In genomic region chr3:105877919-105878318, GRCm38 (mm10) we compare ENCODE assay signal across 22 mouse cellular contexts. TPM values are rescaled to one million over a fixed set of nuclear protein-coding genes. Genes with fewer than 3 reads are reported as not detected.
A peak's percentile ranks its signal among the peaks of the same experiment; 100 is the strongest.
DNase-seq lines count a peak whose midpoint lies in the region; ATAC-seq and TF ChIP-seq lines count a peak whose summit lies in the region.
"Had no signal": no experiment of that assay in that cellular context is flagged by ENCODE, and none has a peak within 500 bp of the region (broad histone marks: within the 10 kb centered on the region; RNA-seq: fewer than 3 reads in every experiment).

No protein-coding gene starts in this region.

- H3K4me2 ChIP-seq in forebrain, postnatal 0 days (ENCODE audit: low read depth) = no peak overlapping the region
- H3K4me2 ChIP-seq: forebrain, embryonic 13.5 days; midbrain, embryonic 13.5 days had no signal

- H3K36me3 ChIP-seq in heart, embryonic 10.5 days = no peaks in the 10 kb centered on the region
- H3K36me3 ChIP-seq in limb, embryonic 10.5 days = no peaks in the 10 kb centered on the region
- H3K36me3 ChIP-seq in macrophage (ENCODE audit: inconsistent target) = no peaks in the 10 kb centered on the region
- H3K36me3 ChIP-seq in forebrain, postnatal 0 days (ENCODE audit: insufficient read depth) = no peaks in the 10 kb centered on the region
- H3K36me3 ChIP-seq: midbrain, embryonic 13.5 days had no signal

- no peak for TF ChIP-seq POLR2A in bone marrow macrophage, adult 2 months (IDR thresholded peaks at IDR 0.05; ENCODE audit: borderline replicate concordance, low read depth, low read length)

- H3K27ac ChIP-seq in heart, embryonic 10.5 days = no peak overlapping the region
- peak overlapping the region; percentile 91 for H3K27ac ChIP-seq in bone marrow macrophage, adult 2 months (ENCODE audit: insufficient read depth, low read depth, low read length)
- no peak overlapping the region for H3K27ac ChIP-seq in limb, embryonic 10.5 days
- H3K27ac ChIP-seq in macrophage = peak overlapping the region; percentile 71
- H3K27ac ChIP-seq in forebrain, postnatal 0 days (ENCODE audit: low read depth, low read length) = no peak overlapping the region
- H3K27ac ChIP-seq: forebrain, embryonic 13.5 days; hindbrain, postnatal 0 days; liver, embryonic 14.5 days; midbrain, embryonic 13.5 days had no signal

- no peak overlapping the region for H3K9ac ChIP-seq in forebrain, postnatal 0 days
- H3K9ac ChIP-seq: forebrain, embryonic 13.5 days; liver, embryonic 14.5 days; midbrain, embryonic 13.5 days had no signal

- peak; percentile 57 for DNase-seq in heart, embryonic 10.5 days (ENCODE audit: low spot score)
- DNase-seq in heart, postnatal 14 days = no peak
- DNase-seq in limb, embryonic 10.5 days (ENCODE audit: low spot score) = peak; percentile 23
- no peak for DNase-seq in urinary bladder, postnatal 10 days (ENCODE audit: low spot score)
- DNase-seq in cerebellum, postnatal 36 days = no peak
- no peak for DNase-seq in forebrain, postnatal 0 days
- DNase-seq: B cell, adult 2 months; cerebellum, adult 18-20 months; kidney, adult 9 months; kidney, postnatal 4 days; right cerebral cortex, postnatal 14 days; thymus, adult 18-20 months had no signal

- H3K4me3 ChIP-seq in heart, embryonic 10.5 days = no peak overlapping the region
- no peak overlapping the region for H3K4me3 ChIP-seq in bone marrow macrophage, adult 2 months (ENCODE audit: insufficient read depth, low read length)
- no peak overlapping the region for H3K4me3 ChIP-seq in limb, embryonic 10.5 days
- no peak overlapping the region for H3K4me3 ChIP-seq in macrophage (ENCODE audit: inconsistent target)
- H3K4me3 ChIP-seq in forebrain, postnatal 0 days (ENCODE audit: low read depth, low read length) = no peak overlapping the region
- H3K4me3 ChIP-seq: forebrain, embryonic 13.5 days; midbrain, embryonic 13.5 days had no signal

- no peak for TF ChIP-seq CTCF in bone marrow macrophage, adult 2 months (IDR thresholded peaks at IDR 0.05; ENCODE audit: low read depth, low read length)
- TF ChIP-seq CTCF in forebrain, postnatal 0 days (IDR thresholded peaks at IDR 0.05; ENCODE audit: low read depth) = no peak

- peaks cover 4% of the 10 kb centered on the region; the same call in 1 of the 2 replicates for H3K27me3 ChIP-seq in heart, embryonic 10.5 days (ENCODE audit: insufficient read depth, poor library complexity, severe bottlenecking)
- H3K27me3 ChIP-seq in limb, embryonic 10.5 days (ENCODE audit: low read depth, poor library complexity, severe bottlenecking) = 0 out of 2 replicates have a peak, but pooled peaks cover 6% of the 10 kb centered on the region
- no peaks in the 10 kb centered on the region for H3K27me3 ChIP-seq in forebrain, postnatal 0 days (ENCODE audit: insufficient read depth, low read length)
- H3K27me3 ChIP-seq: forebrain, embryonic 13.5 days; midbrain, embryonic 13.5 days had no signal

- WGBS in heart, embryonic 10.5 days = 74% methylated on average over 2 of the region's 2 CpGs
- WGBS in limb, embryonic 10.5 days = 98% methylated on average over 2 of the region's 2 CpGs
- 13% methylated on average over 2 of the region's 2 CpGs for WGBS in macrophage (ENCODE audit: missing documents)
- 84% methylated on average over 2 of the region's 2 CpGs for WGBS in forebrain, postnatal 0 days

- H3K9me3 ChIP-seq in heart, embryonic 10.5 days = no peaks in the 10 kb centered on the region
- H3K9me3 ChIP-seq in limb, embryonic 10.5 days (replicated peaks) = no peaks in the 10 kb centered on the region
- no peaks in the 10 kb centered on the region for H3K9me3 ChIP-seq in forebrain, postnatal 0 days (ENCODE audit: low read length)
- H3K9me3 ChIP-seq: forebrain, embryonic 13.5 days; midbrain, embryonic 13.5 days had no signal

- H3K4me1 ChIP-seq in heart, embryonic 10.5 days = peaks cover 8% of the 10 kb centered on the region
- peaks cover 40% of the 10 kb centered on the region for H3K4me1 ChIP-seq in bone marrow macrophage, adult 2 months (ENCODE audit: control insufficient read depth, insufficient read depth, low read length)
- no peaks in the 10 kb centered on the region for H3K4me1 ChIP-seq in limb, embryonic 10.5 days
- no peaks in the 10 kb centered on the region for H3K4me1 ChIP-seq in forebrain, postnatal 0 days (ENCODE audit: insufficient read depth)
- H3K4me1 ChIP-seq: forebrain, embryonic 13.5 days; midbrain, embryonic 13.5 days had no signal

- H3K79me2 ChIP-seq in macrophage (ENCODE audit: inconsistent target) = no peaks in the 10 kb centered on the region

- intact Hi-C loops in heart, postnatal 14 days (cut with DNase I) = no loop called here

- ATAC-seq in forebrain, postnatal 0 days = no peak
- ATAC-seq: forebrain, embryonic 13.5 days; hindbrain, postnatal 0 days; midbrain, embryonic 13.5 days had no signal

RNA-seq across cellular contexts. Expression of gene Tmigd3, which starts 7.2 kb away (rescaled TPM):
- polyA plus RNA-seq in heart, embryonic 10.5 days (2016; fragmentation: Nextera tagmentation; extraction: Ambion mirVana) = 0.70 and 0.73 TPM in 2 replicates
- total RNA-seq in heart, postnatal 14 days (2021) = under 1 TPM in 1 of 2 experiments, not detected in 1; 0.24 TPM
- 1.1 TPM in 1 of 2 replicates, not detected in the other for polyA plus RNA-seq in bone marrow macrophage, adult 2 months (2012; ENCODE audit: insufficient read depth, insufficient read length, missing spikeins)
- 0.30 TPM in 1 of 2 replicates, not detected in the other for polyA plus RNA-seq in limb, embryonic 10.5 days (2016; fragmentation: Nextera tagmentation; extraction: Ambion mirVana)
- total RNA-seq in macrophage (2018; cell fraction: chromatin; rRNA removed) = not detected
- under 1 TPM in 22 of 26 experiments, not detected in 4; 0.20 to 0.77 (median 0.42) TPM for total RNA-seq in macrophage (2018; cell fraction: cytosol; rRNA removed)
- under 1 TPM in 3 of 26 experiments, not detected in 23; 0.58 to 0.75 (median 0.72) TPM for total RNA-seq in macrophage (2018; cell fraction: nucleus; rRNA removed)
- polyA plus RNA-seq in macrophage (2018) = 0.26 to 0.61 TPM in 2 of 3 replicates, not detected in the other
- 1.4 TPM in 1 of 2 replicates, not detected in the other for total RNA-seq in forebrain, postnatal 0 days (2014; rRNA removed)
- polyA plus RNA-seq in forebrain, postnatal 0 days (2015; fragmentation: Nextera tagmentation; extraction: Ambion mirVana) = 0.21 TPM in 1 of 2 replicates, not detected in the other
- total RNA-seq: gastrocnemius, adult 18-20 months; hindbrain, postnatal 0 days; layer of hippocampus, postnatal 25 days; left cerebral cortex, postnatal 36 days had no signal
- polyA plus RNA-seq: forebrain, embryonic 13.5 days; hindbrain, postnatal 0 days; midbrain, embryonic 13.5 days had no signal

RNA-seq across cellular contexts. Expression of gene Adora3, which starts 7.3 kb away (rescaled TPM):
- polyA plus RNA-seq in heart, embryonic 10.5 days (2016; fragmentation: Nextera tagmentation; extraction: Ambion mirVana) = not detected in 2 replicates
- total RNA-seq in heart, postnatal 14 days (2021) = under 1 TPM in 1 of 2 experiments, not detected in 1; 0.24 TPM
- 2.6 and 2.7 TPM in 2 replicates for polyA plus RNA-seq in bone marrow macrophage, adult 2 months (2012; ENCODE audit: insufficient read depth, insufficient read length, missing spikeins)
- 0.25 TPM in 1 of 2 replicates, not detected in the other for polyA plus RNA-seq in limb, embryonic 10.5 days (2016; fragmentation: Nextera tagmentation; extraction: Ambion mirVana)
- 1 to 10 TPM in 6 of 26 experiments, under 1 TPM in 7, not detected in 13; 0.40 to 2.3 (median 0.98) TPM for total RNA-seq in macrophage (2018; cell fraction: chromatin; rRNA removed)
- total RNA-seq in macrophage (2018; cell fraction: cytosol; rRNA removed) = 1 to 10 TPM in 11 of 26 experiments, under 1 TPM in 15; 0.24 to 2.1 (median 0.90) TPM
- total RNA-seq in macrophage (2018; cell fraction: nucleus; rRNA removed) = 1 to 10 TPM in 15 of 26 experiments, under 1 TPM in 10, not detected in 1; 0.30 to 3.7 (median 1.2) TPM
- 0.30 to 1.9 TPM (median 1.1 TPM) in 3 replicates for polyA plus RNA-seq in macrophage (2018)
- 0.14 and 0.23 TPM in 2 replicates for total RNA-seq in forebrain, postnatal 0 days (2014; rRNA removed)
- 0.31 and 0.35 TPM in 2 replicates for polyA plus RNA-seq in forebrain, postnatal 0 days (2015; fragmentation: Nextera tagmentation; extraction: Ambion mirVana)
- total RNA-seq: gastrocnemius, adult 18-20 months had no signal
- polyA plus RNA-seq: heart, embryonic 14.5 days had no signal

RNA-seq across cellular contexts. Expression of gene I830077J02Rik, which starts 54.5 kb away (rescaled TPM):
- 2.0 and 3.4 TPM in 2 replicates for polyA plus RNA-seq in heart, embryonic 10.5 days (2016; fragmentation: Nextera tagmentation; extraction: Ambion mirVana)
- total RNA-seq in heart, postnatal 14 days (2021) = under 1 TPM; 0.81 to 0.88 TPM
- 16.9 and 17.2 TPM in 2 replicates for polyA plus RNA-seq in bone marrow macrophage, adult 2 months (2012; ENCODE audit: insufficient read depth, insufficient read length, missing spikeins)
- 0.41 and 0.54 TPM in 2 replicates for polyA plus RNA-seq in limb, embryonic 10.5 days (2016; fragmentation: Nextera tagmentation; extraction: Ambion mirVana)
- 10 to 100 TPM in 19 of 26 experiments, 1 to 10 TPM in 7; 2.8 to 56.4 (median 19.7) TPM for total RNA-seq in macrophage (2018; cell fraction: chromatin; rRNA removed)
- total RNA-seq in macrophage (2018; cell fraction: cytosol; rRNA removed) = 10 to 100 TPM in 21 of 26 experiments, 1 to 10 TPM in 5; 8.0 to 36.7 (median 16.7) TPM
- 10 to 100 TPM in 23 of 26 experiments, 1 to 10 TPM in 3; 6.3 to 60.0 (median 23.8) TPM for total RNA-seq in macrophage (2018; cell fraction: nucleus; rRNA removed)
- polyA plus RNA-seq in macrophage (2018) = 5.4 to 14.3 TPM (median 11.3 TPM) in 3 replicates
- total RNA-seq in forebrain, postnatal 0 days (2014; rRNA removed) = 0.19 and 0.23 TPM in 2 replicates
- polyA plus RNA-seq in forebrain, postnatal 0 days (2015; fragmentation: Nextera tagmentation; extraction: Ambion mirVana) = 0.22 and 0.35 TPM in 2 replicates

Comparison
In these comparisons a context has a peak if more than half of its experiments do, and no peak if none do; other contexts are left out.
1. DNase-seq: peak in heart, embryonic 10.5 days (single experiment) and limb, embryonic 10.5 days (single experiment); none in heart, postnatal 14 days (0 of 2), urinary bladder, postnatal 10 days (single experiment), cerebellum, postnatal 36 days (0 of 2) and forebrain, postnatal 0 days (single experiment).
2. H3K27ac ChIP-seq: peak in bone marrow macrophage, adult 2 months (single experiment) and macrophage (single experiment); none in heart, embryonic 10.5 days (single experiment), limb, embryonic 10.5 days (single experiment) and forebrain, postnatal 0 days (single experiment).